8 mouse cellular contexts compared by ENCODE assay signal in genomic region chr6:102564011-102564731, GRCm38 (mm10). TPM values are rescaled to one million over a fixed set of nuclear protein-coding genes. Genes with fewer than 3 reads are reported as not detected.
DNase-seq lines count a peak whose midpoint lies in the region; ATAC-seq and TF ChIP-seq lines count a peak whose summit lies in the region.

No protein-coding gene starts in this region.

- no peak overlapping the region for H3K27ac ChIP-seq in ES-Bruce4 (ENCODE audit: insufficient read depth, low read length)
- no peak overlapping the region for H3K27ac ChIP-seq in heart, embryonic 15.5 days
- H3K27ac ChIP-seq in liver, embryonic 14.5 days: peak overlapping the region; percentile 52

- TF ChIP-seq EP300 in ES-Bruce4 (IDR thresholded peaks at IDR 0.05; ENCODE audit: insufficient read depth, low read depth, low read length): no peak
- no peak for TF ChIP-seq EP300 in liver, embryonic 14.5 days (IDR thresholded peaks at IDR 0.05; ENCODE audit: low read depth)

- peak overlapping the region; percentile 87 for H3K4me2 ChIP-seq in heart, embryonic 15.5 days
- H3K4me2 ChIP-seq in liver, embryonic 14.5 days (ENCODE audit: low read depth): peak overlapping the region; percentile 84

- H3K9me3 ChIP-seq in ES-Bruce4 (replicated peaks; ENCODE audit: control insufficient read depth, insufficient read depth, low read length, poor library complexity, severe bottlenecking): no peaks in the 10 kb centered on the region
- H3K9me3 ChIP-seq in heart, embryonic 15.5 days (replicated peaks): no peaks in the 10 kb centered on the region
- H3K9me3 ChIP-seq in liver, embryonic 14.5 days (ENCODE audit: control insufficient read depth, low read length): no peaks in the 10 kb centered on the region

- no peaks in the 10 kb centered on the region for H3K4me1 ChIP-seq in ES-Bruce4 (ENCODE audit: control insufficient read depth, insufficient read depth, low read length)
- peaks cover 3% of the 10 kb centered on the region; the same call in 1 of the 2 replicates for H3K4me1 ChIP-seq in heart, embryonic 15.5 days (replicated peaks)
- H3K4me1 ChIP-seq in liver, embryonic 14.5 days (replicated peaks; ENCODE audit: control insufficient read depth in 2 of 2, insufficient read depth in 2 of 2, low read length in 1 of 2): peaks cover 18 to 19% of the 10 kb centered on the region in 2 experiments

- peak; percentile 91 for DNase-seq in ZHBTc4 (ENCODE audit: low read depth, low spot score)
- DNase-seq in embryo, embryonic 9.5 days (ENCODE audit: extremely low spot score): peak; percentile 85
- peak; percentile 73 for DNase-seq in kidney, postnatal 14 days
- peak; percentile 45 to 60 (median 46) for DNase-seq in liver, embryonic 14.5 days (ENCODE audit: low read depth in 3 of 3, low spot score in 3 of 3)
- DNase-seq in retina, embryonic 14.5 days (ENCODE audit: low spot score): peak; percentile 80

- H3K27me3 ChIP-seq in ES-Bruce4 (ENCODE audit: control insufficient read depth, insufficient read depth, low read length, poor library complexity, severe bottlenecking): peaks cover 8% of the 10 kb centered on the region
- peaks cover 24% of the 10 kb centered on the region for H3K27me3 ChIP-seq in heart, embryonic 15.5 days
- H3K27me3 ChIP-seq in liver, embryonic 14.5 days (ENCODE audit: control insufficient read depth, insufficient read depth, low read length): peaks cover 7% of the 10 kb centered on the region

- peak; percentile 25 for TF ChIP-seq CTCF in ES-Bruce4 (IDR thresholded peaks at IDR 0.05; ENCODE audit: low read depth, low read length)
- TF ChIP-seq CTCF in liver, embryonic 14.5 days (IDR thresholded peaks at IDR 0.05; ENCODE audit: low read depth): peak; percentile 65

- WGBS in heart, embryonic 15.5 days: 1% methylated on average over 54 of the region's 63 CpGs
- under 1% methylated on average over 62 of the region's 63 CpGs for WGBS in liver, embryonic 14.5 days (ENCODE audit: insufficient replicate concordance)

- no peak for TF ChIP-seq POLR2A in ES-Bruce4 (IDR thresholded peaks at IDR 0.05; ENCODE audit: insufficient read depth, low read length)

- ATAC-seq in heart, embryonic 15.5 days (replicated peaks; ENCODE audit: insufficient number of reproducible peaks, insufficient read depth, low FRiP score, low read depth): peak; percentile 92
- peak; percentile 95 for ATAC-seq in liver, embryonic 14.5 days (ENCODE audit: insufficient read depth)
- no peak for ATAC-seq in activated CD4-positive, CD25-positive, alpha-beta regulatory T cell, adult 4 months

- H3K4me3 ChIP-seq in ES-Bruce4 (ENCODE audit: low read depth, low read length): peak overlapping the region; percentile 71
- peak overlapping the region; percentile 51 for H3K4me3 ChIP-seq in heart, embryonic 15.5 days
- H3K4me3 ChIP-seq in liver, embryonic 14.5 days (ENCODE audit: insufficient read depth in 1 of 2, low read depth in 2 of 2, low read length in 2 of 2): peak overlapping the region; percentile 73 to 92

- peak overlapping the region; percentile 35 for H3K9ac ChIP-seq in ES-Bruce4 (ENCODE audit: low read depth, poor library complexity, severe bottlenecking)
- H3K9ac ChIP-seq in heart, embryonic 15.5 days: peak overlapping the region; percentile 32
- H3K9ac ChIP-seq in liver, embryonic 14.5 days (replicated peaks): peak overlapping the region; percentile 77

- no peaks in the 10 kb centered on the region for H3K36me3 ChIP-seq in ES-Bruce4 (ENCODE audit: control insufficient read depth, insufficient read depth, low read length, poor library complexity, severe bottlenecking)
- no peaks in the 10 kb centered on the region for H3K36me3 ChIP-seq in heart, embryonic 15.5 days
- H3K36me3 ChIP-seq in liver, embryonic 14.5 days (replicated peaks; ENCODE audit: control insufficient read depth, insufficient read depth, low read depth): no peaks in the 10 kb centered on the region

RNA-seq across cellular contexts. Expression of gene Cntn3, which starts 8.7 kb away (rescaled TPM):
- 0.21 and 0.23 TPM in 2 replicates for polyA plus RNA-seq in ES-Bruce4 (2011; ENCODE audit: insufficient read depth, insufficient read length, low read depth, missing spikeins)
- 0.28 and 0.37 TPM in 2 replicates for polyA plus RNA-seq in heart, embryonic 15.5 days (2015; fragmentation: Nextera tagmentation; extraction: Ambion mirVana)
- 0.48 and 0.70 TPM in 2 replicates for polyA plus RNA-seq in liver, embryonic 14.5 days (2012; rRNA removed)
- polyA plus RNA-seq in liver, embryonic 14.5 days (2014; fragmentation: Nextera tagmentation; extraction: Ambion mirVana): 1.1 and 1.3 TPM in 2 replicates
- not detected for polyA plus RNA-seq in activated CD4-positive, CD25-positive, alpha-beta regulatory T cell, adult 4 months (2017; shearing (Covaris generic))
